Mouse (Mus musculus): ENCODE measurements around the gene Sox5. TPM values are rescaled to one million over a fixed set of nuclear protein-coding genes. Genes with fewer than 3 reads are reported as not detected.

Sox5 gene
- polyA plus RNA-seq, 1 experiment from 2014 or later, result 25.5 TPM

DNA sequence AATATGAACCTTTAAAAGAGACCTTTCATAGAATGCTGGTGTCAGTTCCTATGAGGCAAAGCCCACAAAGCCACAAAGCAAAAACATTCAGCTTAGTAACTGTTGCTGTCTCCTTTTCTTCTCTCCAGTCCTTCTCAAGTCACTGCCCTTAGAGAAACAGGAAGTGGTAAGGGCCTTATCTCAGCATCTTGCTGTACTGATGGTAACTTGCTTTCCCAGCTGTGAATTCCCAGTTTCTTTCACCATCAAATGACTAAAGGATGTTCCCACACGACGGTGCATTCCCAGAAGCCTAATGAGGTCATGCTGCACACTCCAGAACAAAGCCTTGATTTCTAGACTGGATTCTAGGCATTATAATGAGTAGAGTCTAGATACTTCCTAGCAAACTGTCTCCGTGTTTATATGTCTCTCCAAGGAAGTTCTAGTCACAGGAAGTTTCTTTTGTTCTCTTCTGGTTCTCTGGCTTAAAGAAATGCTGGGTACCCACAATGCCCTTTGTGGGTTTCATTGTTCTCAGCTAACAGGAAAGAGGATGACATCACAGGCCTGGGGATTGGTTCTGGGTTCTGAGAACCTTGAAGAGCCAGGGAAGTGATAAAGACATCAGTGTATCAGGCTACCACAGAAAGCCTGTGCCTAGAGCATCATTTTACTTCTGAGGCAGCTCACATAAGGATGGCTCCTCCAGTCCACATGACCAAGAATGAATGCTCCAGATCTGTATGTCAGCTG lies 111.2 kb downstream of the Sox5 start:
- Histone ChIP-seq H3K4me2 (no peak overlapping the region), H3K9ac (no peak overlapping the region), H3K27me3 (replicated peaks) (no peaks in the 10 kb centered on the region), H3K36me3 (no peaks in the 10 kb centered on the region), H3K9me3 (no peaks in the 10 kb centered on the region), H3K4me1 (no peaks in the 10 kb centered on the region), H3K27ac (no peak overlapping the region), H3K4me3 (replicated peaks) (no peak overlapping the region)
- no peak for ATAC-seq (ENCODE audit: insufficient read depth, low FRiP score, low read depth)
- WGBS, result 46% methylated on average over 3 of the region's 3 CpGs

DNA sequence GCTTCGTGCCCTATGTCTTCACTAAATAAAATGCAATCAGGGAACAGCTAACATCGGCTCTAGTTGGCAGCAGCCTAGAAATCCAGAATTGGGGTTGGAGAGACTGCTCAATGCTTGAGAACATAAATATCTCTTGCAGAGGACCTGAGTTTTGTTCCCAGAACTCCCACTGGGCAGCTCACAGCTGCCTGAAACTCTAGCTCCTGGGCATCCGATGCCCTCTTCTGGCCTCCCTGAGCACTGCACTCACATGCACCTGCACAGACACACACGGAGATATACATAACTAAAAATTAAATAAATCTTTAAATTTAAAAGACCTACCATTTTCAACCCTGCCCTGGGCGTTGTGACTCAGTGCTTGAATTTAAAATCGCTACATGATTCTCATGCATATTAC lies 115.2 kb downstream of the Sox5 start:
- H3K36me3 ChIP-seq, result no peaks in the 10 kb centered on the region
- no peaks in the 10 kb centered on the region for H3K27me3 ChIP-seq (replicated peaks)
- WGBS, result 91% methylated on average over 6 of the region's 6 CpGs
- no peak overlapping the region for H3K9ac ChIP-seq
- H3K9me3 ChIP-seq, result no peaks in the 10 kb centered on the region
- H3K4me1 ChIP-seq, result no peaks in the 10 kb centered on the region
- no peak overlapping the region for H3K4me3 ChIP-seq (replicated peaks)
- no peak for ATAC-seq (ENCODE audit: insufficient read depth, low FRiP score, low read depth)
- H3K4me2 ChIP-seq, result no peak overlapping the region
- no peak overlapping the region for H3K27ac ChIP-seq

- Histone ChIP-seq H3K4me2 (no peak overlapping the region), H3K9me3 (no peaks in the 10 kb centered on the region), H3K36me3 (no peaks in the 10 kb centered on the region), H3K27ac (no peak overlapping the region), H3K27me3 (replicated peaks) (no peaks in the 10 kb centered on the region), H3K4me3 (replicated peaks) (no peak overlapping the region), H3K9ac (no peak overlapping the region), H3K4me1 (0 out of 2 replicates have a peak, but pooled peaks cover 1% of the 10 kb centered on the region)
- ATAC-seq (ENCODE audit: insufficient read depth, low FRiP score, low read depth), result no peak
- WGBS, result 65% methylated on average over 9 of the region's 9 CpGs
These were observed 117.0 kb downstream of the Sox5 start for GRCm38 (mm10) chr6:144664765-144665164.

GRCm38 (mm10) chr6:144663516-144664074 lies 118.2 kb downstream of the Sox5 start:
- no peak for ATAC-seq (ENCODE audit: insufficient read depth, low FRiP score, low read depth)
- 57% methylated on average over 4 of the region's 4 CpGs for WGBS
- H3K4me3 ChIP-seq (replicated peaks), result no peak overlapping the region
- no peaks in the 10 kb centered on the region for H3K27me3 ChIP-seq (replicated peaks)
- 0 out of 2 replicates have a peak, but pooled peaks cover 6% of the 10 kb centered on the region for H3K4me1 ChIP-seq
- H3K9me3 ChIP-seq, result no peaks in the 10 kb centered on the region
- H3K9ac ChIP-seq, result no peak overlapping the region
- no peak overlapping the region for H3K27ac ChIP-seq
- no peak overlapping the region for H3K4me2 ChIP-seq
- H3K36me3 ChIP-seq, result no peaks in the 10 kb centered on the region

DNA sequence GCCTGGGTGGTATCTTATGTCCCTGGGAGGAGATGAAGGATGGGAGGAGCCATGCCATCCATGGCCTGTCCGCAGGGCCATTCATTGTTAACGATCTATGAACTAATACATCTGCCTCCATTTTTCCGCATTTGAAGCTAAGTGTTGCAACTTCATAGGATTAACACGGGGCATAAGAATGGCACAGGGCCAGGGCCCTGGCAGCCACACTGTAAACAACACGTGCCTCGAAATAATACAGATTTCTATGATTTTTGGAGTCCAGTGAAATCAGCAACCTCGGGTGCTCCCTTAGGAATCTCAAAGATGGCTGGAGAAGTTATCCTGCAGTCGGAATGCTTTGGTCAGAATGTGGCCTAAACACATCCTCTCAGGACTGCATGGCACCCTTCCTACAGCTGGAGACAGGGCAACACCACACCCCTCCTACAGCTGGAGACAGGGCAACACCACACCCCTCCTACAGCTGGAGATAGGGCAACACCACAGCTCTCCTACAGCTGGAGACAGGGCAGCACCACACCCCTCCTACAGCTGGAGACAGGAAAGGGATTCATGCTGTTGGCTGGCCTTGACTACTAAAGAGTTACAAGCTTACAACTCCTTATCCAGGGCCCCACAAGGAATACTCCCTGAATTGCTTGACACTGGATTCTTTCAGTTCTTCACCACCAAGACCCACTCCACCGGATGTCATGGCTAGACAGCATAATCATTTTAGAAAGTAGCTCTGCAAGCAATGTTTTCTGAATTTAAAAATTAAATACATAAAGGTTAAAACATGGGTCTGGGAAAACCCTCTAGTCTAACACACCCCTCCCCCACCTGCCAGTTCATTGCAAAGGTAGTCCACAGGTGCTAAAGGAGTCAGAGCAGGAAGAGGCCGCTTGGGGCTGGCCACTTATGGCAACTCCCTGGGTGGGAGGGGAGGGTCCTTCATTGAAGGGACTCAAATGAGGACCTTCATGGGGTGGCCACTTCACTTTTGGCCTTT lies 122.4 kb downstream of the Sox5 start:
- Histone ChIP-seq H3K27me3 (replicated peaks) (no peaks in the 10 kb centered on the region), H3K27ac (no peak overlapping the region), H3K9me3 (no peaks in the 10 kb centered on the region), H3K4me2 (no peak overlapping the region), H3K4me3 (replicated peaks) (no peak overlapping the region), H3K9ac (no peak overlapping the region), H3K4me1 (0 out of 2 replicates have a peak, but pooled peaks cover 6% of the 10 kb centered on the region), H3K36me3 (no peaks in the 10 kb centered on the region)
- WGBS, result 68% methylated on average over 10 of the region's 10 CpGs
- no peak for ATAC-seq (ENCODE audit: insufficient read depth, low FRiP score, low read depth)

- Histone ChIP-seq H3K9me3 (no peaks in the 10 kb centered on the region), H3K4me2 (no peak overlapping the region), H3K27me3 (replicated peaks) (no peaks in the 10 kb centered on the region), H3K36me3 (no peaks in the 10 kb centered on the region), H3K27ac (no peak overlapping the region), H3K9ac (no peak overlapping the region), H3K4me3 (replicated peaks) (no peak overlapping the region), H3K4me1 (no peaks in the 10 kb centered on the region)
- WGBS, result 72% methylated on average over 5 of the region's 5 CpGs
- peak; percentile 22; the same call in 1 of the 2 replicates for ATAC-seq (ENCODE audit: insufficient read depth, low FRiP score, low read depth)
These were observed 128.9 kb downstream of the Sox5 start for GRCm38 (mm10) chr6:144652876-144653275.

GRCm38 (mm10) chr6:144648896-144649295 lies 132.9 kb downstream of the Sox5 start:
- Histone ChIP-seq H3K4me1 (no peaks in the 10 kb centered on the region), H3K9me3 (no peaks in the 10 kb centered on the region), H3K36me3 (no peaks in the 10 kb centered on the region), H3K4me3 (replicated peaks) (no peak overlapping the region), H3K4me2 (no peak overlapping the region), H3K9ac (no peak overlapping the region), H3K27ac (no peak overlapping the region), H3K27me3 (replicated peaks) (no peaks in the 10 kb centered on the region)
- WGBS, result 62% methylated on average over 9 of the region's 9 CpGs
- ATAC-seq (ENCODE audit: insufficient read depth, low FRiP score, low read depth), result no peak

- Histone ChIP-seq H3K9me3 (no peaks in the 10 kb centered on the region), H3K4me2 (no peak overlapping the region), H3K27me3 (replicated peaks) (no peaks in the 10 kb centered on the region), H3K27ac (no peak overlapping the region), H3K36me3 (no peaks in the 10 kb centered on the region), H3K4me1 (no peaks in the 10 kb centered on the region), H3K9ac (no peak overlapping the region), H3K4me3 (replicated peaks) (no peak overlapping the region)
- ATAC-seq (ENCODE audit: insufficient read depth, low FRiP score, low read depth), result 0 out of 2 replicates have a peak, but pooled peaks have one; percentile 37
- 12% methylated on average over 4 of the region's 4 CpGs for WGBS
These were observed 133.6 kb downstream of the Sox5 start for GRCm38 (mm10) chr6:144648124-144648591.

- ATAC-seq (ENCODE audit: insufficient read depth, low FRiP score, low read depth), result no peak
- H3K27me3 ChIP-seq (replicated peaks), result no peaks in the 10 kb centered on the region
- H3K9me3 ChIP-seq, result no peaks in the 10 kb centered on the region
- H3K36me3 ChIP-seq, result no peaks in the 10 kb centered on the region
- H3K27ac ChIP-seq, result no peak overlapping the region
- no peaks in the 10 kb centered on the region; the same call in 1 of the 2 replicates for H3K4me1 ChIP-seq
- 80% methylated on average over 3 of the region's 3 CpGs for WGBS
- no peak overlapping the region for H3K9ac ChIP-seq
- H3K4me2 ChIP-seq, result no peak overlapping the region
- no peak overlapping the region for H3K4me3 ChIP-seq (replicated peaks)
These were observed 135.4 kb downstream of the Sox5 start for GRCm38 (mm10) chr6:144646331-144646730.

DNA sequence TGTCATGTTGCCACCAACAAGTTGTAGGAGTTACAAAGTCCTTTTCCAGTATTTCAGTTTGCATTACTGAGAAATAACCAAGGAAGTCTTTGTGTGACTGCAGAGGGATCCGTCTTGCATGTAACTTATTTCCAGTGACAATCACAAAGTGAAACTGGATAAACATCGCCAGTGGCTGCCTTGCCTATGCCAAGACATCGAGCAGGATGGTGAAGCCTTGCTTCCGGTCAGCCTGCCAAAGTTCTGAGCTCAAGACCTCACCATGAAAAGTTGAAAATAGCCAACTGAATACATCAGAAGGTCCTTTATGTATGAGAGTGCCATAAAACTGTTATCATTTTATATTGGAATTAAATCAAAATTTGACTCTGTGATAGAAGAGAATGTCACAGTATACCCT lies 136.0 kb downstream of the Sox5 start:
- Histone ChIP-seq H3K4me3 (replicated peaks) (no peak overlapping the region), H3K36me3 (no peaks in the 10 kb centered on the region), H3K27ac (no peak overlapping the region), H3K4me2 (no peak overlapping the region), H3K9me3 (no peaks in the 10 kb centered on the region), H3K4me1 (no peaks in the 10 kb centered on the region; the same call in 1 of the 2 replicates), H3K27me3 (replicated peaks) (no peaks in the 10 kb centered on the region), H3K9ac (no peak overlapping the region)
- WGBS, result 86% methylated on average over 4 of the region's 4 CpGs
- ATAC-seq (ENCODE audit: insufficient read depth, low FRiP score, low read depth), result no peak

- Histone ChIP-seq H3K27ac (no peak overlapping the region), H3K9ac (no peak overlapping the region), H3K4me3 (replicated peaks) (no peak overlapping the region), H3K36me3 (no peaks in the 10 kb centered on the region), H3K4me2 (no peak overlapping the region), H3K27me3 (replicated peaks) (no peaks in the 10 kb centered on the region), H3K4me1 (no peaks in the 10 kb centered on the region; the same call in 1 of the 2 replicates), H3K9me3 (no peaks in the 10 kb centered on the region)
- 62% methylated on average over 4 of the region's 4 CpGs for WGBS
- ATAC-seq (ENCODE audit: insufficient read depth, low FRiP score, low read depth), result no peak
These were observed 137.1 kb downstream of the Sox5 start for GRCm38 (mm10) chr6:144644711-144645110.

Data from stomach, embryonic 15.5 days (tissue).